Mouse (Mus musculus) MEL (cell line): ENCODE data around the gene Rplp2.

ENCODE experiments used
- CTCF ChIP-seq, 3 experiments: IDR thresholded peaks in 2 of 3; conservative IDR thresholded peaks in 1 of 3; 2 replicates each; pipeline ENCODE4 v1.5.1; 2011 to 2012; ENCODE audit warnings: low read length in 3 of 3, low read depth in 2 of 3, mild to moderate bottlenecking in 2 of 3, improper control_type of control experiment in 1 of 3, inconsistent platforms in 1 of 3, mixed read lengths in 1 of 3, moderate library complexity in 1 of 3; ENCODE audit not compliant: control insufficient read depth in 1 of 3, insufficient read depth in 1 of 3, poor library complexity in 1 of 3, severe bottlenecking in 1 of 3
- EP300 ChIP-seq, 2 experiments: IDR thresholded peaks; 2 replicates each; pipeline ENCODE4 v1.6.1; 2011; ENCODE audit warnings: improper control_type of control experiment in 2 of 2, low read length in 2 of 2, low read depth in 1 of 2, mild to moderate bottlenecking in 1 of 2
- HCFC1 ChIP-seq: IDR thresholded peaks from 2 replicates; pipeline ENCODE4 v1.6.1; 2012; ENCODE audit warnings: low read depth, mild to moderate bottlenecking, inconsistent platforms, low read length, improper control_type of control experiment, moderate library complexity
- MAX ChIP-seq: IDR thresholded peaks from 2 replicates; pipeline ENCODE4 v1.6.1; 2011; ENCODE audit warnings: low read length, improper control_type of control experiment
- TAL1 ChIP-seq: IDR thresholded peaks from 2 replicates; pipeline ENCODE4 v1.6.1; 2012; ENCODE audit warnings: mild to moderate bottlenecking, inconsistent platforms, low read length, moderate library complexity, mixed read lengths
- ZMIZ1 ChIP-seq: IDR thresholded peaks from 2 replicates; pipeline ENCODE4 v1.6.1; 2012; ENCODE audit warnings: low read depth, mild to moderate bottlenecking, inconsistent platforms, low read length, improper control_type of control experiment, moderate library complexity

- TF ChIP-seq CTCF (IDR thresholded peaks at IDR 0.05 in 2 of 3, conservative IDR thresholded peaks at IDR 0.05 in 1 of 3; ENCODE audit: control insufficient read depth in 1 of 3, insufficient read depth in 1 of 3, low read depth in 2 of 3, low read length in 3 of 3, poor library complexity in 1 of 3, severe bottlenecking in 1 of 3), result peak; percentile 55 to 86 (median 63); a peak in 5 of 6 replicates
- TF ChIP-seq EP300 (IDR thresholded peaks at IDR 0.05; ENCODE audit: low read depth in 1 of 2, low read length in 2 of 2), result no peak
- TF ChIP-seq MAX, result no peak
- no peak for TF ChIP-seq TAL1
- TF ChIP-seq HCFC1, result no peak
- no peak for TF ChIP-seq ZMIZ1
Observed at GRCm38 (mm10) chr7:141457986-141458660, 11.0 kb downstream of the Rplp2 start.
